Mouse (Mus musculus): Measurements from ENCODE around the gene Prtg.

Gene Prtg

DNA sequence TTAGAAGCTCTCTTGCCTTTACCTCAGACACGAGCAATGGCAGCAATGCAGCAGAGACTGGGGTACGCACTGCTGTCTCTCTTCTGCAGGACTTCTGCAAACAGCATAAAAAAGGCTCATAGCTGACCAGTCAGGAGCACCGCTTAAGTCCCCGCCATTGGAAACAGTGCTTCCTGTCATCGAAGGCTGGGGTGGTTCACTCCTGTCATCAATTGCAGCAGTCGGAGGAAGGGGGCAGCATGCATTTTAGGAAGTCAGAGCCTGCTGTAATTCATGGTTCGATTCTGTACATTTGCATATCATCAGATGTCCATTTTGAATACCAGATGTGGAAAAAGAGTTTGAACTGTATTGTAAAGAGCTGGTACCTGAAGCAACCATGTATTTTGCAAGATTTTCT lies 109.1 kb downstream of the Prtg start:
- peak; percentile 4 for DNase-seq

DNA sequence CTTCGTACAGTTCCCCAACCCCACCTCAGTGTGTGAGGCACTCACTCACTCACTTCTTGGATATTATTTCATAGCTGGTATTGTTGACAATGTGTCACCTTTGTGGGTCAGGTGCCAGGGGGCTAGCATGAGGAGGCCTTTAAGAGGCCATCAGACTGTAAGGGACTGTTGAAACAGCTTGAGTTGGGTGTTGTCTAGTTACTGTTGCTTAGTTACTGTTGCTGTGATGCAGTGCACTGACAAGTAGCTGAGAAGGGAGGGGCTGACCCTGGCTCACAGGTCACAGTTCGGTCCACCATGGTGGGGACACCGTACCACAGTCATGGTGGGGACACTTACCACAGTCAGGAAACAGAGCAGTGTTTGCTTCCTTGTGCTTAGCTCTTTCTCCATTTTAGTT lies 116.4 kb downstream of the Prtg start:
- DNase-seq: no peak

DNA sequence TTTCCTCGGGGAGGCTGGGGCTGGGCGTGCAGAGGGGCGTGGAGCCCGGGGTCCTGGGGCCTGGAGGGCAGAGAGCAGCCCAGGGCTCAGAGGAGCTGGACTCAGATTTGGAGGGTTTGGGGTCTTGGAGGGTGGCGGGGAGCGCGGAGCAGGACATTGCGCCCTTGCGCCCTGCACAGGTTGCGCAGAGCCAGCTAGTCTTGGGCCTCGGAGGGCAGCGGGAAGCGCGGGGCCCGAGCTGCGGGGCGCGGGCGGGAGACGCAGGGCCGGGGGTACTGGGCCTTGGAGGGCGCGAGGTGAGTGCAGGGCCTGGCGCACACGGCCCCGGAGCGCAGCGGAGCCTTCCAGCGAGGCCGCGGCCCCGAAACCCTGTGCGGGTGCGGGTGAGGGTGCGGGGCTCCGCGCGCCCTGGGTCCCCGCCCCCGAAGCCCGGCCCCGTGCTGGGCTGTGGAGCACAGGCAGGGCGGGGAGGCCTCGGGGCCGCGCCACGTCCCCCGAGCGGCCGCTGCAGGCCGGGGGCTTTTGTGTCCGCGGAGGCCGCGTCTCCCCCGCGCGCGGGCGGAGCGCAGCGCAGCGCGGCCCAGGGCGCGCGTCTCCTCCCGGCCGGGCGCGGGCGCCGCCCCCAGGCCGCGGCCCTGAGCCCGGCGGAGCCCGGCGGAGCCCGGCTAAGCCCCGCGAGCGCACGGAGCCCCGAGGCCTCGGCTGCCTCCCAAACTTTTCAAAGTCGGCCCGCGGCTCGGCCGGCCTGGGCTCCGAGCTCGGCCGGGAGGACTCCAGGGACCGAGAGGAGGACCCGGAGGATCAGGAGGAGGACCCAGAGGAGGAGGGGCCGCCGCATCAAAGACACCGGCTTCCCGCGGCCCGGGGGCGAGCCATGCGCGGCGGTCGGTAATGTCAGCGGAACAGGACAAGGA lies 118.6 kb downstream of the Prtg start, which contains the start of gene Pygo1:
Gene Pygo1, plus strand, starts transcription at position 625 of the 914 bp plus-strand sequence.
- peak; percentile 15 for DNase-seq

DNA sequence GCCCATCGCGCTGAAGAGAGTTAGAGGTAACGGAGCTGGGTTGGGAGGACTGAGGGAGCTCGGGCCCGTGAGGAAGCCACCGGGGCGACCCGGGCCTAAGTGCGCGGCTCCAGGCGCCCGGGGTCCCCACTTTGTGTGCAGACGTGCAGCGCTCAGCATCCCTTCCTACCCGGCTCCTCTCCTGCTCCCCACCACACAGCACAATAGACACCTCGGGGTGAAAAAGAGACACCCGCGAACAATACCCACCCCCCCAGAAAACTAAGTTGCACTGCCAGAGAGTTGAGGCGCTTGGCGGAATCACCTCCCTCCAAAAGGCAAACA lies 119.2 kb downstream of the Prtg start:
- no peak for DNase-seq

DNA sequence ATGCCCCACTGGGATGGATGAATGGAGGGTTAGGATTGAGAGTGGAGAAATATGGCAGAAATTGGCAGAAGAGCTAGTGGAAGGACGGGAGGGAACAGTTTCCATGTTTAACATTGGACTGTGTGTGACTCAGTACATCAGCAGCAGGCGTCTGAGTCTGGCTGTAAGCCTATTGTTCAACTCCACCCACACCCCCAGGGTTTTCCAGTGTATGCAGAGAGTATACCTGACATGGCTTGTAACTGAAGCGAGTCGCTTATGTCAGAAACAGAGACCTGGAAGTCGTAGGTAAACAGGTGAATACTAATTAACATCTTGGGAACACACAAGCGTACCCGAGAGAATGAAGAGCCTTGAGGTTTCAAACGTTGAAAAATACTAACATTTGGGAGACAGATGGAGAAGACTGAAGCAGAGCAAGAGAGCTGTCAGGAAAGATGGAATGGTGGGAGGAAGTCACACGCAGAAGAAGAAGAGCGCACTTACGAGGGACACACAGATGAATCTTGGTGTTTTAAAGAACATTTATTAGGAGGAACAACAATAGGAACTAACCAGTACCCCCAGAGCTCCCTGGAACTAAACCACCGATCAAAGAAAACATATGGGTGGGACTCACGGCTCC lies 124.6 kb downstream of the Prtg start:
- no peak for DNase-seq

DNA sequence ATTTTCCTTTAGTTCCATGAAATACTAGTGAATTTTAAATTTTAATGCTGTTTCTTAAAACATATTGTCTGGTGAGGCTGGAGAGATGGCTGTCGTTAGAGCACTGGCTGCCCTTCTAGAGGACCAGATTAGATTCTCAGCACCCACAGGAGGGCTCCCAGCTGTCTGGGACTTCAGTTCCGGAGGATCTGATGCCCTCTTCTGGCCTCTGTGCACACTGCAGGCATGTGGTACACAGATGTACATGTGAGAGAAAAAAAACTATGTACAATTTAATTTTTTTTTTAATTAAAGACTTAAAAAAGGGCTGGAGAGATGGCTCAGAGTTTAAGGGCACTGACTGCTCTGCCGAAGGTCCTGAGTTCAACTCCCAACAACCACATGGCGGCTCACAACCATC lies 128.6 kb downstream of the Prtg start:
- no peak for DNase-seq

DNA sequence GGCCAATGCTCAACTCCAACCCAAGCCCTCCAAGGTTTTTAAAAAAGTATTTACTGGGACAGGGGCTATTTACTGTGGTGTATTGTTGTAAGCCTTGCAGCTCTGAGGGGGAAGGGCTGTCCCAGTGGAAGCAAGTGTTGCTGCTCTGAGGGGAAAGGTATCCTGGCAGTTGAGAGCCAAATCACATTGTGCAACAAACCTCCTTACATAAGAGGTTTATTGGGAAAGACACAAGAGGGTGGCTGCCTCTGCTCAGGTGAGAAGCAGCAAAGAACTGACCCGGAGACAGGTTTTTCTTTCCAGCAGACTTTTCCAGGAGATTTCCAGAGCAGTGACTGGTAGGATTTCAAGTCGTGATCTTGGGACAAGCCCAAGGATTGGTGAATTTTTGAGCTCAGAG lies 129.6 kb downstream of the Prtg start:
- DNase-seq: no peak

DNA sequence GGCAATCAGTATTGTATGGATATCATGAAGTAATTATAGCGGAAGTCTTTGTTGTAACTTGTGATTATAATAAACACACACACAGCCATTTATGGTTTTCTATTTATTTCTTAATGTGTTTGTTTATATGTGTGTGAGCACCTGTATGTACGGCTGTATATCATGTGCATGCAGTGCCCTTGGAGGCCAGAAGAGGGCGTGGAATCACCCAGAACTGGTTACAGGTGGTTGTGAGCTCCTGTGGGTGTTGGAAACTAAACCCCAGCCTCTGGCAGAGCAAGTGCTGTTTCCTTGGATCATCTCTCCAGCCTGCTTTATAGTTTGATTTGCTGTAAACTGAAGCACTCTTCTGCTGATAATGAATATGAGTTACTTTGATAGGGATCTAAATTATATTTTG lies 136.8 kb downstream of the Prtg start:
- DNase-seq: no peak

DNA sequence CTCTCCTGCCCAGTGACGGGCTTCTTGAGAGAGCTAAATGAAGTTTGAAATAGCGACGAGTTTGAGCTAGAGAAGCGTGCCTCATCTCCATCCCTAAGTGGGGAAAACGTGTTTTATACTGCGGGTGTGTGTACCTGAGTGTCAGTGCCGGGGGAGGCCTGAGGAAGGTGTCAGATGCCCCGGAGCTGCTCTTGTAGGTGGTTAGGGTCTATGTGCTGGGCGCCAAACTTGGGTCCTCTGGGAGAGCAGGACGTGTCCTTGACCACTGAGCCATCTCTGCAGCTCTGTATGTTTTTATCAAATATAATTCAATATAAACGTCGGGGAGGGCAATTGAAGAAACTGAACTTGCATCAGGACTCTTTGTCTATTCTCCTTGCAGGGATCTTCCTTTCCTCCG lies 137.6 kb downstream of the Prtg start:
- no peak for DNase-seq

DNA sequence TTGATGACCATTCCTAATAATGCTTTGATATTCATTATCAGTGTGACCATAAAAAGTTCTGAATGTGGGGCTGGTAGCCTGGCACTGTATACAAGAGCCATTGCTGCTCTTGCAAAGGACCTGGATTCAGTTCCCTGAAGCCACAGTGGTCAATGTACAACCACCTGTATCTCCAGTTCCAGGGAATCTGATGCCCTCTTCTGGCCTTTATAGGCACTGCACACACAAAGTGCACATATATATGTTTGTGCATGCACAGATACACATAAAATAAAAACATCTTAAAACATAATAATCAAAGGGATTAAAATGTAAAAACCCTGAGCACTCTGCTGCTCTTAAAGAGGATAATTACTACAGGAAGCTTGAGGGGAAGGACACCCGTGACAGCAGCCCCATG lies 140.3 kb downstream of the Prtg start:
- DNase-seq: no peak

DNA sequence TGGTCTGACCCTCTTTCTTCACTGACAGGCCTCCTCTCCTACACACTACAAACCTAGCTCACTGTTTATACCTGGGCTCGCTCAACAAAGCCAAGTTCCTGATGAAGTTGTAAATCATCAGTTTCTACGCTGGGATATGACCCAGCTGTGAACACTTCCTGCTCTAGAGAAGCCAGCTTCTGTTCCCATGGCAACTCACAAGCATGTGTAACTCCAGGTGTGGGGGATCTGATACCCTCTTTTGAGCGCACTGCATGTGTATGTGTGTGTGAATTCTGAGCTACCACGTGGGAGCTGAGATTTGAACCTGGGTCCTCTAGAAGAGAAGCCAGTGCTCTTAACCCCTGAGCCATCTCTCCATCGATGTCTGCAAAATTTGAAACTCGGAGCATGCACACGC lies 142.9 kb downstream of the Prtg start:
- no peak for DNase-seq

DNA sequence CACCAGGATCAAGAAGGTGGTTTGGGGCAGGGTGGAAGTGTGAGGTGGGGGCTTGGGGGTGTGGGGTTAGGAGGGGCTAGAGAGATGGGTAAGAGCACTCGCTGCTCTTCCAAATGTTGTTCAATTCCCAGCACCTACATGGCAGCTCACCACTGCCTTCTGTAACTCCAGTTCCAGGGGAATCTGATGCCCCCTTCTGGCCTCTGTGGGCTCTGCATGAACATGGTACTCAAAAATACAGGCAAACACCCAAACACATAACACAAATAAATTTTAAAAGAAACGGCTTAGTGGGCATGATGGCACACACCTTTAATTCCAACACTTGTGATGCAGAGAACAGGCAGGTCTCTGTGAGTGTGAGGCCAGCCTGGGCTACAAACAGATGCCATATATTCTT lies 148.1 kb downstream of the Prtg start:
- DNase-seq: peak; percentile 37

DNA sequence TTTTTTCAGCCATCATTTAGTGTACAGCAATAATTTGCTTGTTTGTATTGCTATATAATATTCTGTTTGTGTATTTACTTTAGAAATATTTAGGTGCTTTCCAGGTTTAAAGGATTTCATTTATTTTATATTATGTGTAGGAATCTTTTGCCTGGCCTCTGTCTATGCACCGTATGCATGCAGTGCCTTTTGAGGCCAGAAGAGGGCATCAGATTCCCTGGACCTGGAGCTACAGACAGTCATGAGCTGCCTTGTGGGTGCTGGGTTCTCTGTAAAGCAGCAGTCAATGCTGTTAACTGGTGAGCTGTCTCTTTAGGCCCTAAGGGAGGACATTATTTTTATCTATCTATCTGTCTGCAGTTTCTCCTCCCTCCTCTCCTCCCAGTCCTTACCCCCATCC lies 148.9 kb downstream of the Prtg start:
- peak; percentile 66 for DNase-seq

DNA sequence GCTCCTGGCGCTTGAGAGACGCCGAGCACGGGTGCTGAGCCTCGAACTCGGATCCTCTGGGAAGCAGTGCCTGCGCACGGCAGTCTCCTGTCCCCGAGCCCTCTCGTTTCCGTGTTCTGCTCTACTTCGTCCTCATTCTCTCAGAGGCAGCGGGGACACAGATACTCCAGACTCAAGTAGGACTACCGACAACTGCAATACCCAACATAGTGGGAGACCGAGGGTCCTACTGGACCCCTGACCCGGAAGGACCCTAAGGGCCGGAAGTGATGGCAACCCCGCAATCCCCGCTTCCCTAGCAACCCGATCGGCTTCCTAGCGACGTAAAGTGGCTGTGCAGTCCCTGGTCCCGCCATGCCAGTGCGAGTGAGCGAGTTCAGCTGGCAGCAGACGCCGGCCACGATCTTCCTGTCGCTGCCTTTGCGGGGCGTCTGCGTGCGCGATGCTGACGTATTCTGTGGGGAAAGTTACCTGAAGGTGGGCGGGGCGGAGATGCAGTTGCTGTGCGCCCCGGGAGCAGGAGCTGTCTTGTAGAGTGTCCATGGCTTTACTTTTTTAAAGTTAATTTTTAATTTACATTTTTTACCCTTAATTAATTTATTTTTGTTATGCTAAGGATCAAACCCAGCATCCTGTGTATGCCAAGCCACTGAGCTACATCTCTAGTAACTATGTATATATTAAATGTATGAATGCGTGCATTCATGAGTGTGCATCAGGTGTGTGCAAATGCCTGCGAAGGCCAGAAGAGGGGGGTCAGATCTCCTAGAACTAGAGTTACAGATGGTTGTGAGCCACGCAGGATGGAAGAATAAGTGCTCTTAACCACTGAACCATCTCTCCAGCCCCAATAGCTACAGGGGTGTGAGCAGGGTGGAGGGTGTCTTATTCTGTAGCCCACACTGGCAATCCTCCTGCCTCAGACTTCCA lies 152.1 kb downstream of the Prtg start, which contains the start of the genes Dyx1c1 and Gm44503:
Gene Dyx1c1, plus strand, starts transcription at position 265 of the 930 bp plus-strand sequence.
Gene Gm44503, plus strand, starts transcription at position 332 of the 930 bp plus-strand sequence.
- DNase-seq: peak; percentile 80

DNA sequence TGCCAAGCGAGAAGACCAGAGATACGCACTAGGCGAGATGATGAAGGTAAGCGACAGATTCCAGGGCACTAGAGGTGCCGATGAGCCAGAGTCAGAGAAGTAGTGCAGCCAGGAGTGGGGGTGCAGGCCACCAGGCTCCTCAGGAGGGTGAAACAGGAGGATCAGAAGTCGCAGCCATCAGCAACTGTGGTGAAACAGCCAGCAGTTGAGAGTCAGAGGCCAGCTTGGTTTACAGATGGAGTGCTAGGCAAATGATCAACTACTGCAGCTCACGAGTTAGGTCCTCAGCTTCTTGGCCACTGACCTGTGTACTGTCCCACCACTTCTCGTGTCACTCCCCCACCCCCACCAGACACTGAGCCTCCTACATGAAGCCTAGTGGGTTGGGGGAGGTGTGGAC lies 154.7 kb downstream of the Prtg start:
- no peak for DNase-seq

DNA sequence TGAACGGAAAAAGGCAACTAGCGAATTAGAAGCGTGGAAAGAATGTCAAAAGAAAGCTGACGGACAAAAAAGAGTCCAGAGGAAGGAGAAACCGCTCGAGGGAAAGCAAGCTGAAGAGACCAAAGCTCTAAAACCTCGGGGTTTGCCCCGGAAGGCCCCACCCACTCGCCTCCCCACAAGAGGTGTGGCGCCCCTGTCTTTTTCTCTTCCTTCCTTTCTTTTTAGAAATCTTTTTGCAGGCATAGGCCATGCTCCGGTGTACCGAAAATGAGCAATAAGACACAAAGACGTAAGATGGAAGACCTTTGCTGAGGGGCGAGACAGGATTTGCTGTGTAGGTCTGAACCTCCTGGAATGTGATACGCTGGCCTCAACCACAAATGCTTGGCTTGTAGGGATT lies 155.3 kb downstream of the Prtg start:
- peak; percentile 76 for DNase-seq
